Mouse (Mus musculus) hindbrain, embryonic 16.5 days (tissue): Measurements from ENCODE around the gene Zfp148. TPM values are rescaled to one million over a fixed set of nuclear protein-coding genes. Genes with fewer than 3 reads are reported as not detected.
"Not testable (repeated sequence)": the region's sequence is repeated elsewhere in the genome, so short reads cannot be mapped to it uniquely, and the experiment has no call there.

Experiments
- ATAC-seq: fragments of 200-750 bp; cut with Nextera tagmentation; 2 replicates; pipeline ENCODE4 v1.8.0; 2017; ENCODE audit warnings: moderate TSS enrichment, moderate library complexity
- H3K27ac ChIP-seq: fragments of 300-500 bp; sonication (generic); 2 replicates; pipeline ENCODE4 v1.5.1; 2014; ENCODE audit warnings: low read depth, mild to moderate bottlenecking, control low read depth, low read length, moderate library complexity
- H3K27me3 ChIP-seq: fragments of 300-500 bp; sonication (generic); replicated peaks from 2 replicates; pipeline ENCODE4 v1.6.1; 2014; ENCODE audit warnings: low read length; ENCODE audit not compliant: control insufficient read depth, insufficient read depth
- H3K36me3 ChIP-seq: fragments of 300-500 bp; sonication (generic); 2 replicates; pipeline ENCODE4 v1.6.1; 2014; ENCODE audit warnings: mild to moderate bottlenecking, low read length, moderate library complexity, mixed read lengths; ENCODE audit not compliant: control insufficient read depth, insufficient read depth
- H3K4me1 ChIP-seq: fragments of 300-500 bp; sonication (generic); 2 replicates; pipeline ENCODE4 v1.6.1; 2014; ENCODE audit warnings: low read depth, low read length; ENCODE audit not compliant: control insufficient read depth, insufficient read depth
- H3K4me2 ChIP-seq: fragments of 300-500 bp; sonication (generic); 2 replicates; pipeline ENCODE4 v1.6.1; 2014; ENCODE audit warnings: mild to moderate bottlenecking, low read length, control low read depth, moderate library complexity
- H3K4me3 ChIP-seq: fragments of 300-500 bp; sonication (generic); 2 replicates; pipeline ENCODE4 v1.5.1; 2014; ENCODE audit warnings: mild to moderate bottlenecking, low read length, control low read depth, moderate library complexity
- H3K9ac ChIP-seq: fragments of 300-500 bp; sonication (generic); 2 replicates; pipeline ENCODE4 v1.6.1; 2014; ENCODE audit warnings: low read depth, mild to moderate bottlenecking, control low read depth, low read length, moderate library complexity
- H3K9me3 ChIP-seq: fragments of 300-500 bp; sonication (generic); 2 replicates; pipeline ENCODE4 v1.6.1; 2014; ENCODE audit warnings: mild to moderate bottlenecking, low read length, moderate library complexity; ENCODE audit not compliant: control insufficient read depth
- WGBS: fragments of 180-500 bp; shearing (Covaris S2); extraction: QIAGEN DNeasy Blood & Tissue Kit; methylation state at CpG from one replicate; pipeline ENCODE4 v1.1.7; 2014; 5-methylcytosine and 5-hydroxymethylcytosine counted together
- polyA plus RNA-seq: library from polyadenylated mRNA; unstranded; fragments of >200 nt; fragmentation: Nextera tagmentation; extraction: Ambion mirVana; gene quantifications from 2 replicates; pipeline ENCODE4 v1.2.1, GENCODE M21; 2015

The Zfp148 gene
- 47.2 and 47.5 TPM in 2 replicates for polyA plus RNA-seq

GRCm38 (mm10) chr16:33379944-33380881, at the start of gene Zfp148:
Gene Zfp148, plus strand, starts transcription at chr16:33380836.
- H3K27me3 ChIP-seq, H3K9me3 ChIP-seq, H3K36me3 ChIP-seq: not testable (repeated sequence)
- peak within 1 kb of the TSS; percentile 90 for H3K4me2 ChIP-seq
- H3K4me3 ChIP-seq, result peak within 1 kb of the TSS; percentile 79
- WGBS, result 3% methylated on average over 50 of the region's 50 CpGs
- H3K27ac ChIP-seq, result peak within 1 kb of the TSS; percentile 97
- ATAC-seq, result peak; percentile 94
- H3K4me1 ChIP-seq, result peaks cover 22% of the 10 kb centered on the region
- peak within 1 kb of the TSS; percentile 98 for H3K9ac ChIP-seq

GRCm38 (mm10) chr16:33333015-33333414, 47.6 kb upstream of the Zfp148 start:
- no peak for ATAC-seq
- H3K4me1 ChIP-seq, result no peaks in the 10 kb centered on the region; the same call in 1 of the 2 replicates
- no peak overlapping the region for H3K4me2 ChIP-seq
- 90% methylated on average over 14 of the region's 14 CpGs for WGBS
- H3K4me3 ChIP-seq, result no peak overlapping the region
- no peaks in the 10 kb centered on the region for H3K9me3 ChIP-seq
- no peak overlapping the region for H3K9ac ChIP-seq
- H3K27me3 ChIP-seq, result no peaks in the 10 kb centered on the region
- no peak overlapping the region for H3K27ac ChIP-seq
- no peaks in the 10 kb centered on the region for H3K36me3 ChIP-seq

- Histone ChIP-seq H3K27ac (no peak overlapping the region), H3K4me3 (no peak overlapping the region; the same call in 1 of the 2 replicates), H3K36me3 (no peaks in the 10 kb centered on the region), H3K27me3 (no peaks in the 10 kb centered on the region), H3K9ac (no peak overlapping the region), H3K4me2 (peak overlapping the region; percentile 43), H3K4me1 (no peaks in the 10 kb centered on the region; the same call in 1 of the 2 replicates), H3K9me3 (no peaks in the 10 kb centered on the region)
- ATAC-seq, result peak; percentile 78
- WGBS, result 14% methylated on average over 8 of the region's 8 CpGs
Observed at GRCm38 (mm10) chr16:33337177-33337576, 43.5 kb upstream of the Zfp148 start.

- no peak overlapping the region; the same call in 1 of the 2 replicates for H3K4me2 ChIP-seq
- no peaks in the 10 kb centered on the region for H3K9me3 ChIP-seq
- H3K4me3 ChIP-seq, result no peak overlapping the region
- no peaks in the 10 kb centered on the region; the same call in 1 of the 2 replicates for H3K4me1 ChIP-seq
- H3K27ac ChIP-seq, result no peak overlapping the region
- ATAC-seq, result no peak
- H3K36me3 ChIP-seq, result no peaks in the 10 kb centered on the region
- H3K9ac ChIP-seq, result no peak overlapping the region
- 90% methylated on average over 10 of the region's 10 CpGs for WGBS
- no peaks in the 10 kb centered on the region for H3K27me3 ChIP-seq
Observed at GRCm38 (mm10) chr16:33337681-33338080, 43.0 kb upstream of the Zfp148 start.

- no peak for ATAC-seq
- no peaks in the 10 kb centered on the region; the same call in 1 of the 2 replicates for H3K4me1 ChIP-seq
- no peaks in the 10 kb centered on the region for H3K36me3 ChIP-seq
- H3K9me3 ChIP-seq, result no peaks in the 10 kb centered on the region
- WGBS, result 67% methylated on average over 4 of the region's 4 CpGs
- H3K27me3 ChIP-seq, result no peaks in the 10 kb centered on the region
- H3K4me3 ChIP-seq, result no peak overlapping the region
- no peak overlapping the region for H3K27ac ChIP-seq
- no peak overlapping the region for H3K9ac ChIP-seq
- no peak overlapping the region for H3K4me2 ChIP-seq
Observed at GRCm38 (mm10) chr16:33338492-33338891, 42.1 kb upstream of the Zfp148 start.

- Histone ChIP-seq H3K27ac (no peak overlapping the region), H3K4me1 (peaks cover 3% of the 10 kb centered on the region; the same call in 1 of the 2 replicates), H3K27me3 (no peaks in the 10 kb centered on the region), H3K36me3 (no peaks in the 10 kb centered on the region), H3K9ac (no peak overlapping the region), H3K4me3 (no peak overlapping the region), H3K9me3 (no peaks in the 10 kb centered on the region), H3K4me2 (no peak overlapping the region)
- ATAC-seq, result no peak
- 85% methylated on average over 2 of the region's 2 CpGs for WGBS
Observed at GRCm38 (mm10) chr16:33339476-33339875, 41.2 kb upstream of the Zfp148 start.

- Histone ChIP-seq H3K36me3 (no peaks in the 10 kb centered on the region), H3K9me3 (no peaks in the 10 kb centered on the region), H3K9ac (no peak overlapping the region), H3K4me1 (peaks cover 4% of the 10 kb centered on the region; the same call in 1 of the 2 replicates), H3K4me2 (no peak overlapping the region), H3K27ac (no peak overlapping the region), H3K27me3 (no peaks in the 10 kb centered on the region), H3K4me3 (no peak overlapping the region)
- no peak for ATAC-seq
- 69% methylated on average over 1 of the region's 1 CpGs for WGBS
Observed at GRCm38 (mm10) chr16:33342356-33342755, 38.3 kb upstream of the Zfp148 start.

GRCm38 (mm10) chr16:33343106-33343505, 37.5 kb upstream of the Zfp148 start:
- ATAC-seq, result no peak
- no peak overlapping the region for H3K27ac ChIP-seq
- no peak overlapping the region for H3K9ac ChIP-seq
- no peaks in the 10 kb centered on the region for H3K27me3 ChIP-seq
- no peak overlapping the region for H3K4me2 ChIP-seq
- H3K4me3 ChIP-seq, result no peak overlapping the region
- WGBS, result 77% methylated on average over 5 of the region's 5 CpGs
- H3K9me3 ChIP-seq, result no peaks in the 10 kb centered on the region
- peaks cover 4% of the 10 kb centered on the region; the same call in 1 of the 2 replicates for H3K4me1 ChIP-seq
- no peaks in the 10 kb centered on the region for H3K36me3 ChIP-seq

- Histone ChIP-seq H3K4me2 (no peak overlapping the region), H3K4me1 (peaks cover 4% of the 10 kb centered on the region; the same call in 1 of the 2 replicates), H3K36me3 (no peaks in the 10 kb centered on the region), H3K9me3 (no peaks in the 10 kb centered on the region), H3K9ac (no peak overlapping the region), H3K27me3 (no peaks in the 10 kb centered on the region), H3K27ac (no peak overlapping the region), H3K4me3 (no peak overlapping the region)
- ATAC-seq, result no peak
- WGBS, result 93% methylated on average over 7 of the region's 7 CpGs
Observed at GRCm38 (mm10) chr16:33343601-33344000, 37.0 kb upstream of the Zfp148 start.
